Mouse (Mus musculus): ENCODE measurements at regions not wholly inside any gene's neighbourhood (a gene's known extent, or its start where the extent isn't known, plus 50 kb on each side); places are given as distances from the start of the nearest gene placed in this dataset.
A peak's percentile ranks its signal among the peaks of the same experiment; 100 is the strongest.

DNA sequence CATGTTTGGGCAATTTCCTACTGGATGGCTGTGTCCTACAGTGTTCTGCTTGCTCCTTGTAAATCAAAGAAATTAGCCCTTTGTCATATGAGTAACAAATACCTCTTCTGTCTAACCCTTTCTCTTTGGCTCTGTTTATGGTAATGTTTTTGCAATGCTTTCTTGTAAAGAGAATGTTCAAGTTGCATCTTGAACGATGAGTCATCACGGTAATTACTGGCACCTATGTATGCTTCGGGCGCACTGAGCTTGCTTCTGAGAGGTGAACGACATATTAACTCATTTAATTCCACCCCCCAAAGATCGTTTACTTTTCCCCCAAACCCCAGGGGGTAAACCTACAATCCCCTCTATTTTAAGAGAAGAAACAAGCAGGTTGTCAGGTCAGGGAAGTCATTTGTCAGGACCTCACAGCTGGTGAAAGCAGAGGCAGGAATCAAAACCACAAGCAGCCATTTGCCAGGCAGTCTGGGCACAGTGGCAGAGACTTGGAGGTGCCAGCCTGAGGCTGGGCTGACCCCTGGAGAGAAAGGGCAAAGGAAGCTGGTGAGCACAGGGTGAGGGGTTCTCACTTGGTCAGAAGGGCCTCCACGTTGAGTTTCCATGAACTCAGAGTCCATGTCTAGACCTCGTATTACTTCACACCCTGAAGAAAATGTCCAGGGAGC lies 87.6 kb upstream of the Atp1a1 start:
- TF ChIP-seq POLR2AphosphoS2 (IDR thresholded peaks at IDR 0.05; ENCODE audit: insufficient read length, low read depth) (no peak), USF1 (IDR thresholded peaks at IDR 0.05; ENCODE audit: low read depth) (no peak), E2F4 (IDR thresholded peaks at IDR 0.05; ENCODE audit: insufficient read depth) (no peak), POLR2A (IDR thresholded peaks at IDR 0.05; ENCODE audit: insufficient read length, low read depth) (no peak), MYOG (IDR thresholded peaks at IDR 0.05; ENCODE audit: control insufficient read depth in 1 of 3, insufficient read depth in 1 of 3, insufficient read length in 2 of 3, low read depth in 2 of 3) (peak in 1 of 3 experiments; percentile 56)
